Mouse (Mus musculus) stomach, embryonic 15.5 days (tissue): ENCODE results near the gene 1700057G04Rik. TPM values are rescaled to one million over a fixed set of nuclear protein-coding genes. Genes with fewer than 3 reads are reported as not detected.

ENCODE experiments used
- ATAC-seq: fragments of 200-750 bp; cut with Nextera tagmentation; 2 replicates; pipeline ENCODE4 v1.8.0; 2017; ENCODE audit warnings: low read depth, moderate number of reproducible peaks, moderate TSS enrichment; ENCODE audit not compliant: insufficient read depth, low FRiP score
- H3K27ac ChIP-seq: fragments of 300-500 bp; sonication (generic); 2 replicates; pipeline ENCODE4 v1.5.1; 2015; ENCODE audit warnings: mild to moderate bottlenecking, inconsistent platforms
- H3K27me3 ChIP-seq: fragments of 300-500 bp; sonication (generic); replicated peaks from 2 replicates; pipeline ENCODE4 v1.6.1; 2015; ENCODE audit warnings: inconsistent platforms
- H3K36me3 ChIP-seq: fragments of 300-500 bp; sonication (generic); 2 replicates; pipeline ENCODE4 v1.6.1; 2015; ENCODE audit warnings: inconsistent platforms
- H3K4me1 ChIP-seq: fragments of 300-500 bp; sonication (generic); 2 replicates; pipeline ENCODE4 v1.6.1; 2015; ENCODE audit warnings: inconsistent platforms
- H3K4me2 ChIP-seq: fragments of 300-500 bp; sonication (generic); 2 replicates; pipeline ENCODE4 v1.6.1; 2015; ENCODE audit warnings: mild to moderate bottlenecking, inconsistent platforms
- H3K4me3 ChIP-seq: fragments of 300-500 bp; sonication (generic); replicated peaks from 2 replicates; pipeline ENCODE4 v1.5.1; 2015; ENCODE audit warnings: inconsistent platforms
- H3K9ac ChIP-seq: fragments of 300-500 bp; sonication (generic); 2 replicates; pipeline ENCODE4 v1.6.1; 2015; ENCODE audit warnings: inconsistent platforms
- H3K9me3 ChIP-seq: fragments of 300-500 bp; sonication (generic); 2 replicates; pipeline ENCODE4 v1.6.1; 2016; ENCODE audit warnings: inconsistent platforms
- WGBS: fragments of 180-500 bp; shearing (Covaris S2); methylation state at CpG from one replicate; pipeline ENCODE4 v1.1.7; 2015; 5-methylcytosine and 5-hydroxymethylcytosine counted together
- polyA plus RNA-seq: library from polyadenylated mRNA; unstranded; fragments of >200 nt; fragmentation: Nextera tagmentation; extraction: Ambion mirVana; gene quantifications from 2 replicates; pipeline ENCODE4 v1.2.1, GENCODE M21; 2015

1700057G04Rik gene
- polyA plus RNA-seq, 1 experiment from 2014 or later = not detected

DNA sequence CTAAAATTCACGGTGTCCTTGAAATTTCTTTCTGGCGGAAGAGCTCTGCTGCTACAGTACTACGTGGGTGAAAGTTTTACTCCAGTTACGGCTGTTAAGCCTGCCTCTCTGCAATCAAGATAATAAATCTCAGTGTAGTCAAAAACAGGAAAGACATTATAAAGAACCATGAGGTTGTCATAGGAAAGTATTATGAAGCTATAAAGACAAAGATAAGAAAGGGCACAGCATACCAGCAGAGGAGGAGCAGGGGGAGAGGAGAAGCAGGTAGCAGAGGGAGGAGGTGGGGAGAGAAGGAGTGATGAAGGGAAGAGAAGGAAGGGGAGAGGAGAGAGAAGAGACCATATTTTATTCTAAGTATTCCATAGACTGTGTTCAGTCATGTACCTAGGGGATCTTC lies 64.7 kb downstream of the 1700057G04Rik start:
- 53% methylated on average over 4 of the region's 4 CpGs for WGBS
- no peak overlapping the region for H3K27ac ChIP-seq
- no peak overlapping the region for H3K9ac ChIP-seq
- no peak for ATAC-seq
- H3K9me3 ChIP-seq = no peaks in the 10 kb centered on the region
- no peaks in the 10 kb centered on the region for H3K36me3 ChIP-seq
- H3K4me3 ChIP-seq = no peak overlapping the region
- H3K4me1 ChIP-seq = no peaks in the 10 kb centered on the region
- H3K27me3 ChIP-seq = no peaks in the 10 kb centered on the region
- no peak overlapping the region for H3K4me2 ChIP-seq

DNA sequence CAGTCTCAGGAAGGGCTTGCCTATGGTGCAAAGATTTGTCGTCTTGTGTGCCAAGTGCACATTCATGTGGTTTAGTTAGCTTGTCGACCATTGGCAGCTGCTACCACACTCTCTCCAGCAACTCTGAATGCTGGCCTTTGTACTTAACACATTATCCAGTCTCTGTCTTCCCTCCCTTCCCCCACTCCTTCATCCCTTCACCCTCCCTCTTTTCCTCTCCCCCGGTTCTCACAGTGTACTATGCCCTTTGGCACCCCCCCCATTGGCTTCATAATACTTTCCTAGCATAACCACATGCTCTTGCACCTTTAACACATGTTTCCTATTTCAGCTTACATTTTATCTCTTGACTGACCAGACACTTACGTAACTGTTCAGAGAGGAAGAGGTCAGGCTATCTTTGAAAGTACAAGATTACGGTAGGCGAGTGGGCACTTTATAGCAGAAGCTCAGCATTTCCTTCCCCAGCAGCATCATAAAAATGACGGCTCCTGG lies 65.6 kb downstream of the 1700057G04Rik start:
- Histone ChIP-seq H3K4me3 (no peak overlapping the region), H3K4me1 (no peaks in the 10 kb centered on the region), H3K4me2 (no peak overlapping the region), H3K36me3 (no peaks in the 10 kb centered on the region), H3K9ac (no peak overlapping the region), H3K27me3 (no peaks in the 10 kb centered on the region), H3K9me3 (no peaks in the 10 kb centered on the region), H3K27ac (no peak overlapping the region)
- no peak for ATAC-seq
- 65% methylated on average over 7 of the region's 7 CpGs for WGBS

DNA sequence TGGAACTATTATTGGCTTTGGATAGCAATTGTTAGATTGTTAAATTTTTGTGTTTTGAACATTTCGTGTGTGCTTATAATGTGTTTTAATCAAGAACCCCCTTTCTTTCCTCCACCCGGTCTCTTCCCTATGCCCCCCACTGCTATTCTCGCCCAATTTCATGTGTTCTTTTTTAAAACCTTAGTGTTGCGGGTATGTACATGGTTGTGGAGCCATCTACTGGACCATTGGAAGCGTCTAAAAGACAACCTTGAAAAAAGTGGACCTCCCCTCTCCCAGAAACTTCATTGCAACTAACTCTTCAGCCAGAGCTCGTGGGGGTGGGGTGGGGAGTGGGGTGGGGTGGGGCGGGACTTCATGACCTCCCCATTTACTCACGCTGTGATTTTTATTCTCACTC lies 66.2 kb downstream of the 1700057G04Rik start:
- Histone ChIP-seq H3K27me3 (no peaks in the 10 kb centered on the region), H3K4me2 (no peak overlapping the region), H3K27ac (no peak overlapping the region), H3K4me3 (no peak overlapping the region), H3K9me3 (no peaks in the 10 kb centered on the region), H3K9ac (no peak overlapping the region), H3K36me3 (no peaks in the 10 kb centered on the region), H3K4me1 (no peaks in the 10 kb centered on the region)
- WGBS = 68% methylated on average over 8 of the region's 8 CpGs
- ATAC-seq = no peak

DNA sequence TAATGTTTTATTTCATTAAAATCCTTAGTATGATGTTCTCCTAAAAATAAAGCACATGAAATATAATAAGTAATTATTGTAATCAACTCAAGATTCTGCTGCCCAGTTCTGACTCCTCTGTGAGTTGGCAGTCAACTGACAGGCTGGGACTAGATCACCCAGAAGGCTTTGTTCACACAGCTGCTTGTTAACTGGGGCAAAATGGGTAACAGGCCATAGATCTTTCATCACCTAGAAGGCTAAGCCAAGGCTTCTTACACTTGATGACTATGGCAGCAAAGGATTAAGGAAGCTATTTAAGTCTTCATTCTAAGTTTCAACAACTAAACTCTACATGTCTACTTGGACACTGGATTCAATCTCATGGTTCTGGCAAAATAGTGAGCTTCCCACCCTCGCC lies 68.8 kb downstream of the 1700057G04Rik start:
- no peak overlapping the region for H3K4me3 ChIP-seq
- 72% methylated on average over 1 of the region's 1 CpGs for WGBS
- H3K36me3 ChIP-seq = no peaks in the 10 kb centered on the region
- no peak overlapping the region for H3K4me2 ChIP-seq
- no peak overlapping the region for H3K27ac ChIP-seq
- no peak for ATAC-seq
- H3K9me3 ChIP-seq = no peaks in the 10 kb centered on the region
- no peak overlapping the region for H3K9ac ChIP-seq
- no peaks in the 10 kb centered on the region for H3K27me3 ChIP-seq
- no peaks in the 10 kb centered on the region for H3K4me1 ChIP-seq

DNA sequence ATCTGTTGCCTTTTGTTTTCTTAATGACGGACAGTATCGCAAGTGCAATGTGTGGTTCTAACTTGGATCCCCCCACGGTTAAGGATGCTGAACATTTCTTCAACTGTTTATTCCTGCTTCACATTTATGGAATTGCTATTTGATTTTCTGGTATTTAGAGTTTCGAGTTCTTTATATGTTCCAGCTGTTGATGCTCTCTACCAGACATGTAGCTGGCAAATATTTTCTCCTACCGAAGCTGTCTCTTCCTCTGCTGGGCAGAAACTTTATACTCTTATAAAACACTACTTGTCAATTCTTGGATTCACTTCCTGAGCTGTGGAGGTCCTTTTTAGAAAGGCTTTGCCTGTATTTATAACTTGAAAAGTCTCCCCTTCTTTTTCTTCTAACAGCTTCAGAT lies 70.1 kb downstream of the 1700057G04Rik start:
- no peaks in the 10 kb centered on the region for H3K27me3 ChIP-seq
- no peaks in the 10 kb centered on the region for H3K9me3 ChIP-seq
- H3K36me3 ChIP-seq = no peaks in the 10 kb centered on the region
- H3K4me2 ChIP-seq = no peak overlapping the region
- no peak overlapping the region for H3K4me3 ChIP-seq
- H3K9ac ChIP-seq = no peak overlapping the region
- no peak overlapping the region for H3K27ac ChIP-seq
- no peak for ATAC-seq
- no peaks in the 10 kb centered on the region for H3K4me1 ChIP-seq
- 49% methylated on average over 5 of the region's 5 CpGs for WGBS

DNA sequence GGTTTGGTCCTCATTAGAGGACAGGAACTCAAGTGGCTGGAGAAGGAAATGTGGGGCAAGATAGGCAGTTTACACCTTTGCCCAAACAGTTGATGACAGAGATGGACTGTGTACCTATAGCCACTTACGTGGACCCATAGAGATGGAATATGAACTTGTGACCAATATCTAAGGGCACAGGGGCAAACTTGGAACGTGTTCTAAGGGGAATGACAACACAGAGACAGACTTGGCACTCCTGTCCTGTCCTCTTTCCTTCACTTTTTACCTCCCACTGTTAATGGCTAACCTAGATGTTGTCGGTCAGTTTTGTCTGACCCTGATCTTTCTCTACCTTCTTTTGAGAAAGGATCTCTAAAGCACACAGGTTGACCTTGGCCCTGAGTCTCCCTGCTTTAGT lies 74.2 kb downstream of the 1700057G04Rik start:
- no peak overlapping the region for H3K9ac ChIP-seq
- no peak for ATAC-seq
- no peaks in the 10 kb centered on the region for H3K27me3 ChIP-seq
- no peak overlapping the region for H3K4me3 ChIP-seq
- H3K27ac ChIP-seq = no peak overlapping the region
- H3K9me3 ChIP-seq = no peaks in the 10 kb centered on the region
- no peaks in the 10 kb centered on the region for H3K36me3 ChIP-seq
- H3K4me1 ChIP-seq = no peaks in the 10 kb centered on the region
- H3K4me2 ChIP-seq = no peak overlapping the region
- 78% methylated on average over 3 of the region's 3 CpGs for WGBS

DNA sequence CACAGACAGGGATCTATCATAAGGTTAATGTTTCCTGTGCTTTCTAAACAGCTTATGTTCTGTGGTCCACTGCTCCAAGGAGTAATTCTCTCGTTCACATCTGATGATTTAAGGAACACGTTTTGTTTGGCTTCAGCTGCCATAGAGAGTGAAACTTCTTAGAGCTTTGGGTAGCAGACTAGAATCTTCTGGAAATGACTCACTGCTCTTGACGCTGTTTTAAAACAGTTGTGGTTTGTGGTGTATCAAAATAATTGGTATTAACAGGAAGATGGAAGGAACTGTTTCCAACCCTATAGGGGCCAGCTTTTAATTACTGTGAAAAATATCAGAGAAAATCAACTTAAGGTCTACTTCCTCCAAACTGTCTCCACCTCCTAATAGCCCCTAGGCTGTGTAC lies 75.2 kb downstream of the 1700057G04Rik start:
- Histone ChIP-seq H3K4me1 (no peaks in the 10 kb centered on the region), H3K27ac (no peak overlapping the region), H3K4me2 (no peak overlapping the region), H3K9me3 (no peaks in the 10 kb centered on the region), H3K4me3 (no peak overlapping the region), H3K27me3 (no peaks in the 10 kb centered on the region), H3K36me3 (no peaks in the 10 kb centered on the region), H3K9ac (no peak overlapping the region)
- 46% methylated on average over 3 of the region's 3 CpGs for WGBS
- ATAC-seq = no peak

DNA sequence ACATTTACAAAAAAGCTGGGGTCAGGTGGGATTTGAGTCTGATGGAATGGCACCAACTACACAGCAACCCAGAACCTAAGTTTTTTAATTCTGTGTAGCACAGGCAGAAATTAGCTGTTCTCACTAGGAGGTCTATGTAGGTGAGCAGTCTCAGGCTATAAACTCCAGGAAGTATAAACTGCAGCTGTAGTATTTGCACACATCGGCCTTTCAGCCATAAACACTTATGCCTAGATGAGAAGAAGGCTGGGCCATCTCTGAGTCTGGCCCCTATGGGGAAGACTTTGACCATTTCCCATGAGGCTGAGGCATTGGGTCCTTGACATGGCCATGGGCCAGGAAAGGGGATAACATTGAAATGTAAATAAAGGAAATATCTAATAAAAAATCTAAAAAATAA lies 76.7 kb downstream of the 1700057G04Rik start:
- Histone ChIP-seq H3K27me3 (no peaks in the 10 kb centered on the region), H3K36me3 (no peaks in the 10 kb centered on the region), H3K27ac (no peak overlapping the region), H3K4me1 (no peaks in the 10 kb centered on the region), H3K4me2 (no peak overlapping the region), H3K9ac (no peak overlapping the region), H3K4me3 (no peak overlapping the region), H3K9me3 (no peaks in the 10 kb centered on the region)
- WGBS = 70% methylated on average over 1 of the region's 1 CpGs
- no peak for ATAC-seq

DNA sequence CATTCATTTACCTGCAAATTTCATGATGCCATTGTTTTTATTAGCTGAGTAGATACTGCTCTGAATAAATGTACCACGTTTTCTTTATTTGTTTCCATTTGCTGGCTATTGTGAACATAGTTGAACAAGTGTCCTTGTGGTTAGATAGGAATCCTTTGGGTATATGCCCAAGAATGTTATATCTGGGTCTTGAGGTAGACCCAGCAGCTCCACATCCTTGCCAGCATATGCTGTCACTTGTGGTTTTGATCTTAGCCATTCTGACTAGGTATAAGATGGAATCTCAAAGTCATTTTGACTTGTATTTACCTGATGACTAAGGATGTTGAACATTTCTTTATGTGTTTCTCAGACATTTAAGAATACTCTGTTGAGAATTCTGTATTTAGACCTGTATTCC lies 77.7 kb downstream of the 1700057G04Rik start:
- Histone ChIP-seq H3K36me3 (no peaks in the 10 kb centered on the region), H3K4me2 (no peak overlapping the region), H3K4me3 (no peak overlapping the region), H3K9ac (no peak overlapping the region), H3K27ac (no peak overlapping the region), H3K27me3 (no peaks in the 10 kb centered on the region), H3K9me3 (no peaks in the 10 kb centered on the region), H3K4me1 (no peaks in the 10 kb centered on the region)
- no peak for ATAC-seq
- 68% methylated on average over 1 of the region's 1 CpGs for WGBS

DNA sequence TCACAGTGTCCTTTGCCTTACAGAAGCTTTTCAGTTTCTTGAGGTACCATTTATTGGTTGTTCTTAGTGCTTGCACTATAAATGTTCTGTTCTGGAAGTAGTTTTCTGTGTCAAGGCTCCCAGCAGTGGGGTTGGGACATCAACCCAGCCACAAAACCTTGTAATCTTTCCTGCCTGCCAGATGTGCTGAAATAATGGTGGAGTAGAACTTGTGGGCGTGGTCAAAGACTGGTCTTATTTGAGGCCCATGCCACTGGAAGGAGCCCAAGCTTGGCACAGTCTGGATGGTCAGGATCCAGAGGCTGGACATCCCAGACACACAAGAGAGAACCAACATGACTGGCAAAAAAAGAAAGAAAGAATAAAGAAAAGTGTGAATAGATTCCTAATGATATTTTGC lies 78.2 kb downstream of the 1700057G04Rik start:
- no peaks in the 10 kb centered on the region for H3K9me3 ChIP-seq
- H3K4me1 ChIP-seq = no peaks in the 10 kb centered on the region
- no peak overlapping the region for H3K27ac ChIP-seq
- H3K4me2 ChIP-seq = no peak overlapping the region
- H3K36me3 ChIP-seq = no peaks in the 10 kb centered on the region
- H3K9ac ChIP-seq = no peak overlapping the region
- ATAC-seq = no peak
- no peaks in the 10 kb centered on the region for H3K27me3 ChIP-seq
- H3K4me3 ChIP-seq = no peak overlapping the region
- 84% methylated on average over 1 of the region's 1 CpGs for WGBS

DNA sequence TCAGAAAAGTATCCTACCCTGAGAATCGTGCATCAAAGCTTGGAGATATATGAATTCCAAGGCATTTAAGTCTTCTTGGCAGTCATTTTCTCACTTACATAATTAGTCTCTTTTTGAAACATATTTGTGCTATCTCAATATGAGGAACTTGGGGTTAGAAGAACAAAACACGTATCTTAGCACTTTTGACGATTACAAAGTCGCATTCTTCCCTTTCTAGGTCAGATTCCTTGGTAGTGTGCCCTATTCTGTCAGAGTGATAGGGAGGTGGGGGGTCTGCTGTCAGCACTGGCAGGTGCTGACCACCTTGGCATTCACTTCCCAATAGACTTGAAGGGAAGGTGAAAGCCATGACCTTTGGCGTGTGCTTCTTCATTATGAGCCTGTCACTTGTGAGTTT lies 93.5 kb downstream of the 1700057G04Rik start:
- 69% methylated on average over 5 of the region's 5 CpGs for WGBS
- H3K4me2 ChIP-seq = no peak overlapping the region

More for the DNA sequence above, 93.5 kb downstream of the 1700057G04Rik start:
- no peaks in the 10 kb centered on the region for H3K36me3 ChIP-seq
- no peak overlapping the region for H3K4me3 ChIP-seq
- no peak for ATAC-seq
- H3K27ac ChIP-seq = no peak overlapping the region
- H3K9me3 ChIP-seq = no peaks in the 10 kb centered on the region
- H3K4me1 ChIP-seq = no peaks in the 10 kb centered on the region
- no peaks in the 10 kb centered on the region for H3K27me3 ChIP-seq
- H3K9ac ChIP-seq = no peak overlapping the region
